Mouse (Mus musculus) heart, postnatal 36 days (tissue): ENCODE measurements at regions not wholly inside any gene's neighbourhood (a gene's known extent, or its start where the extent isn't known, plus 50 kb on each side); places are given as distances from the start of the nearest gene placed in this dataset.
A peak's percentile ranks its signal among the peaks of the same experiment; 100 is the strongest.

Experiments used
- DNase-seq, 2 experiments: peaks; one replicate each; pipeline ENCODE4 v3.0.0; 2021 to 2022
- intact Hi-C: fragments of 180-260 bp; cut with DNase I; formaldehyde crosslinking; loops from one replicate; pipeline ENCODE4 v1.15.1; 2025

DNA sequence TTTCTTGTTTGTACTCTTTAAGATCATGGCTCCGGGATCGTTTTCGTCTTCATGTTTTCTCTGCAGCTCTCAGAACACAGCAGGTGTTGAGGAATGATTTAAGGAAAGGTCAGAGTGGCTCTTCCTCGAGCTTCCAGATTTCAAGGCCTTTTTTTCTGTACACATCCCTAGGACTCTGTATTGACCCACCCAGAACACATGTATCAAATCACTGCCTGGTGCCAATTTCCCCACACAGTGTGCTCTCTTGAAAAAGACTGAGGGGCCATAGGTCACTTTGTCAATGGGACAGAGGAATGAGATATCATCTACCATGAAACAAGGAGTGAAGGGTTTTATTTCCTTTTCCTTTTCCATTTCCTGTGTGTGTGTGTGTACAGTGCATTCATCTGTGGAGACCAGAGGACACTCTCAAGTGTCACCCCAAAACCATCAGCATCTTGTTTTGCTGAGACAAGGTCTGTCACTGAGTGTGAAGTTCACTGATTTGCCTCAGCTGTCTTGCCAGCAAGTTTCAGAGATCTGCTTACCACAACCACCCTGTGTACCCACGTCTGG is 157.4 kb upstream of the Cxcr4 start:
- intact Hi-C loops: no loop called here
- DNase-seq: no peak

DNA sequence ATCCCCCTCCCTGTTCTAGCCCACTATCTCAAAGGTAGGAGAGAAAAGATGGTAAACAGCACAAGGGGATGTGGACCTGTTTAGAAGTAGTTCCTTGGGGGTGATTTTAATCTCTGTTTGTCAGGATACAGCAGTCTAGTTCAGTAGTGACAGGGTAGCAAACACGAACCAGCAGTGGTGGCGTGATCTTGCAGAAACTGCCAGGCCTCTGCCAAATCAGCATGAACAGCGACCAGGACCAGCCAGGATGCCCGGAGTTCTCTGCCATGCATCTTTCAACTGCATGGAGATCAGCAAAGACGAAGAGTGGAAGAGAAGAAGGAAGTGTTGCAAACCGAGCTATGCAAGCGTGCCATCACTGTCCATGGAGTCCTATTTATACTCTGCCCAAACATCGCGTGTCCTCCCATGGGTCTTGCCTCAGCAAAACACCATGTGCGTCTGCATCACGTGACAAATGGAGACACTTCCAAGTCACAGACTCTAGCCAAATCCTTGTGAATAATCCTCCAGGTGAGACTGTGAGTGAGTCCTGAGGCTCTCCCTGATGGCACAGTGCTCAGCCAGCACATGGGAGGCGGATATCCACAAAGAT is 155.2 kb upstream of the Cxcr4 start:
- intact Hi-C loops: no loop called here

DNA sequence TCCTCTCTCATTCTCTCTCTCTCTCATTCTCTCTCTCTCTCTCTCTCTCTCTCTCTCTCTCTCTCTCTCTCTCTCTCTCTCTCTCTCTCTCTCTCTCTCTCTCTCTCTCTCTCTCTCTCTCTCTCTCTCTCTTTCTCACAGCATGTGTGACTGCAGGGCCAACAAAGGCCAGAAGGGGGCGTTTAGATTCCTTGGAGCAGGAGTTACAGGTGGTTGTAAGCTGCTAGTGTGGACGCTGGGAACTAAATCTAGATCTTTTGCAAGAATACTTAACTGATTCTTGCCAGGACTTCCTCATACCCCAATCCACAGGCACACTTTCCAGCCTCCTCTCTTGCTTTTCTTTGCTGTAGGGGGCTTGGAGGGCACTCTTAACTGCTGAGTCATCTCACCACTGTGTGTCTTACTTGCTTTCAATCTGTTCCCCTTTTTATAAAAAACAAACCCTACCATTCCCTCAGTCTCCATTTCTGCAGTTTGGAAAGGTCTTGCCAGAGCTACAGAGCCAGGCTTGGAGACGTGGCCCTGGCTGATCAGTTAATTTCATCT is 154.4 kb upstream of the Cxcr4 start:
- intact Hi-C loops: no loop called here
- DNase-seq: no peak

More for the DNA sequence above, 155.2 kb upstream of the Cxcr4 start:
- no peak for DNase-seq

DNA sequence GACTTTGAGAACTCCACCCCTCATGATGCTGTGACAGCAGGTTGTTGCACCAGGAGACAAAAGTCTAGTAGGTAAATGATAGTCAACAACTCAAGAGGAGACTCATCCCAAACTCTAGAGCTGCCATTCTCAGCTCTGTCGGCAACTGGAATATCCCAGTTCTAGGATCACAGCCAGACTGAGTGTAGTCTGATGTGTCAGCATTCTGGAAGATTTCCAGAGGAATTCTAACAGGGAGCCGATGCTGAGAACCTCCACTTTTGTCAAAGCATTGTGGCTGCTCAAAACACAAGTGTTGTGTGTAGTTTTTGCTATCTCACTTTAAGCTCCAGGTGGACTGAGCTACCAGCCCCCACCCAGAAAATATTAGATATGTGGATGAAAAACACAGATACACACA is 148.5 kb upstream of the Cxcr4 start:
- intact Hi-C loops: no loop called here
- DNase-seq: peak; percentile 6 to 13

DNA sequence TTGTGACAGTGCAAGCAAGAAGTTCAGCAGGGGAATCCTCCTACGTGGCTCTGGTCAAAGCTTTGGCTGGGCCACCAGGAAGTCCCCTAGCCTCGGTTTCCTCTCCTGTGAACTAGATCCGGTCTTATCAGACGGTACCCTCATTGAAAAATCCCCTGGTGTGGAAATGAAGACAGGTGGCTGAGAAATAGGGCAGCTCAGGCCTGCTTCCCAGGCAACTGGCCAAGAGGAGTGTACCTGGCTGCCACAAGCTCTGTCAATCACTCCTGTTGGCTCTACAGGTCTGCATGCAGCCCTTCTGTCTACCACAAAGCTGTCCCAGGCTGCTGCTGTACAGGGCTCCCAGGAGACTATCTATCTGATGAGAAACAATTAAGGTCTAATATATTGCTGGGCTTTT is 146.1 kb upstream of the Cxcr4 start:
- intact Hi-C loops: no loop called here
- DNase-seq: no peak

DNA sequence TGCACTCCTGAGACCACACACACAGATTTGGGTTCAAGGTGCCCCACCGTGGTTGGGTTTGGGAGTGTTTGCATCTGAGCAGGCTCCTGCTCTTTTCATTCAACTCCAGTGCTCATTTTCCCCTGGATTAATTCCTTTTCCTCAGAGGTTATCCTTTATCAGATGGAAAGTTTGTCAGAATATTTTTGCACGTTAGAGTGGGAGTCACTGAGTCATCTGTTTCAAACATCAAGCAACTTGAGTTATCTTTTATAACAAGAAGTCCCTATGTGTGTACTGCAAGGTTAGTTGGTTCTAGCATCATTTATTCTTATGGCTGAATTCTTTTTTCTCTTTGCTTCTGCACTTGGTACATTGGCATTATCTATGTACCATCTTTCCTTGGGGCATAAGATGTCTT is 142.8 kb upstream of the Cxcr4 start:
- DNase-seq: no peak
- intact Hi-C loops: no loop called here

DNA sequence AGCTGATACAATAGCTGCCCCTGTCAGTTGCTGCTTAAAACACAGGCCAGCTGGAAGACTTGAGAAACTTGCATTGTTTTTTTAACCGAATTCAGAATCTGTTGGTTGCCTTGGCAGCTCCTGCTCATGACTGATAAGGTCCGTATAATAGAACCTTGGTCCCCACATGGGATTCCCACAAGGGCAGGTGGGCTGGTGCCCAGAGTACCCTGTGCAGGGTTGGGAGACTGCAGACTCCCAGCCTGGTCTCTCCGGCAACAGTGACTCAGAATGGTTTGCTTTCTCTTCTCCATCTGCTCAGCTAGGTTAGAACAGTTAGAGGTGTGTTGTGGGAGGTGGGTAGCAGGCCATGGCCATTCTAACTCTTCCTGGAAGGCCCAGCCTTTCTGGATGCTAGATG is 139.4 kb upstream of the Cxcr4 start:
- intact Hi-C loops: no loop called here
- DNase-seq: no peak

DNA sequence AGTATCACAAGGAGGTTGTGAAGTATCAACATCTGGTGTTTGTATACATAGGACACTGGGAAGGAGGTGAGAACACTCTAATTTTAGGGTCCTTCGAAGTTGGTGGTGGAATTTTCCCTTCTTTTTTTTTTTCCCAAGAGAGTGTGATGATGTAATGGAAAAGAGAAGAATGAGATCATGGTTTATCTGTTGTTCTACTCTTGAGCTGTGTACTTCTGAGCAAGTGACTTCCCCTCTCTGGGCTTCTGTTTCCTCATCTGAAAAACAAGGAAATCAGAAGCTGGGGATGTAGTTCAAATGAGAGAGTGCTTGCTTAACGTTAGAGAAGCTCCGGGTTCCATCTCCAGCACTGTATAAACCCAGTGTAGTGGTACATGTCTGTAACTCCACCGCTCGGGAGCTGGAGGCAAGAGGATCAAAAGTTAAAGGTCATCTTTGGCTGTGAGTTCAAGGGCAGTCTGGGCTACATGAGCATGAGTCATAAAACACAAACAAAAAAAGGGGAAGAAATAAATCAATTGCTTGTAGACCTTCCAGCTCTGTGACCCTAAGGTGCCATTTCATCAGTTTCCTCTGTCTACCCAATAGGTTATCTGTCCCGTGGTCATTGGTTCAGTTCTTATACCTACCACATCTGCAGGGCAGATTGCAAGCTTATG is 132.5 kb upstream of the Cxcr4 start:
- DNase-seq: no peak
- intact Hi-C loops: no loop called here

DNA sequence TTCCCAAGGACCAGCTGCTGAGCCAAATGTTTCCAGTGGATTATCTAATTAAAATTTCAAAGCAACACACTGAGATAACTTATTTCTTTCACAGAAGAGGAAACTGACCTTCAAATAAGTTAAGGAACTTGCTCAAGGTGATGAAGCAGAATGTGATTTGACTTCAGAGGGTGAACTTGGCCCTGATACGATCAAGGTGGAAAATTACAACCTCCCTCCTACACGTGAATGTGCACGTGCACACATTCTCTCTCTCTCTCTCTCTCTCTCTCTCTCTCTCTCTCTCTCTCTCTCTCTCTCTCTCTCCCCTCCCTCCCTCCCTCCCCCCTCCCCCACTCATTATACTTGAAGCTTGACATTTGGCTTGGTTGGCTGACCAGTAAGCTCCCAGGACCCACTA is 131.8 kb upstream of the Cxcr4 start:
- intact Hi-C loops: no loop called here

DNA sequence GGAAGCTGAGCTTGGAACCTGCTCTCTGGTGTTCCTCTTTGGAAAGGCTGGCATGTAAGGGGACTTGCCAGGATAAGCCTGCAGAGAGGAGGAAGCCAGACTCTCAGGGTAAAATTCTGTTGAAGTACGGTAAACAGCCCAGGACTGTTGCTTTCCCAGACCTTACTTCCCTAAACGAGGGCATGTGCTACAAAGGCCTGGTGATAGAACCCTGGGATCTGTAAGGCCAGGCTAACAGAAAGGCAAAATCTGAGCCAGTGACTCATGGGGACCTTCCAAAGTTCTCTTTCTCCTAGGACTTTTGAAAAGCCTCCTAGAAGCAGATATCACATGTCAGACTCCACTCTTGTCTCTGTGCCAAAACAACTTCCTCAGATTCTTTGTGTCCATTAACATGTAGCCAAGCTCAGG is 130.0 kb upstream of the Cxcr4 start:
- peak; percentile 20 to 22 for DNase-seq
- intact Hi-C loops: no loop called here

More for the DNA sequence above, 131.8 kb upstream of the Cxcr4 start:
- no peak for DNase-seq

DNA sequence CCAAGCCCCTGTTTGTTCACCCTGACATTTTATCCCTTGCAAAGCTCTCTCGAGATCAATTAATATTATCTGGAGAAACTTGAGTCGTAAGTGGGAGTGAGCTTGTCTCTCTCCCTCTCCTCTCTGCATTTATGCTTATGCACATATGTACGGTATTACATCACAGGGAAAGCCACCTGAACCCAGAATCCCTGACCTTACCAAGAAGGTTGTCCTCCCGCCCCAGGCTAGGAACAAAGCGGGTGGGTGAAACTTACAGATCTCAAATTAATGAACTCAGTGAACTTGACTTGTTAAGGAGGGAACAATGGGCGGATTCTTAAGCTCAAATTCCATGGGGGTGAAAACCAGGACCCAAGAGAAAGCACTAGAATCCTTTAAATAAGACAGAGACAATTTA is 122.8 kb upstream of the Cxcr4 start:
- no peak for DNase-seq
- intact Hi-C loops: no loop called here

DNA sequence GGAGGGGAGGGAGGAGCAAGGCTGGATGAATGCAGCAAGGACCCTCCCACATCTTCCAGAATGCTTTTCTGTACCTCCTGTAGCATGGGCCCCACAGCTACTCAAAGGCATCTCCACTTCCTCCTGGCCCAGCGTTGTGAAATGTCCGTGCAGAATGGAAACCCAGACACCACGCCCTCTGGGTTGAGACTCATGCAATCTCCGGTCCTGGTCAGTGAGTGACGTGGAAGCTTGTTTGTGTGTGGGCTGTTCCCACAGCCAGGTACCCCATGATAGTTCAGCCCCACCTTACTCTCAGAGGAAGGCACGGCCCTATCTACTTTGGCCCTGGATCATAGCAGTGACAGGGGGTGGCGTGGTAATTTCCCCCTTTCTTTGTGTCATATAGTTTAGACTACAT is 120.8 kb upstream of the Cxcr4 start:
- peak; percentile 13 to 22 for DNase-seq
- intact Hi-C loops: no loop called here

DNA sequence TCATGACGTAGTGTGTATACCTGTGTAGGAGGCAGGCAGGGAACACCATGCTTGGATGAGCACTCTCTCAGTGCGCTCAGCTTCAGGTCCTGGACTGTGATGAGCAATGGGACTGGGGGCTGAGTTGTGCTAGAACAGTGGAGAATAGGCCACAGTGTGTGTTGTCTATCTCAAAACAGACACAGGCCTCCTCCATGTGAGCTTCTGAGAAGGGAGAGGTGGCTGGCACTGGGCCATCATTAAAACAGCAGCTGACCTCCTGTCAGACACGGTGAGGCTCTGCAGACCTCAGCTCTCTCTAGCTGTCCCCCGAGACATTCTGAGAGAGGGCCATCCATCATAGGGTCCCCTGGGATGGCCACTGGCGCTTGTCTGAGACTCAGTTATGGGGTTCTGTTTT is 119.0 kb upstream of the Cxcr4 start:
- DNase-seq: no peak
- intact Hi-C loops: no loop called here

DNA sequence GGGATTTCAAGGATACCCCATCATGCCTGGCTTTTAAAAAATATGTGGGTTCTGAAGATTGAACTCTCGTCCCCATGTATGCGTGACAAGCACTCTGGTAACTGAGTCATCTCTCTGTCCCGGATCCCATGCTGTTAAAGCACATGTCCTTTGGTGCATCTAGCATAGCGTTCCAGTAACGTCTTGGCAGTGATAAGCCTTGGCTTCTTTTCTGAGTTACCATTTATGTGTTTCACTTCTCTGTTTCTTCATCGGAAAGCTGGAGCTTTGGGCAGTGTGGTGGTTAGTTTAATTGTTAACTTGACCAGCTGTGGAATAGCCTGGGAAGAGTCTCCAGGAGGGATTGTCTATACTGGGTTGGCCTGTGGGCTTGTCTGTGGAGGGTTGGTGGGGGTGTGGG is 115.7 kb upstream of the Cxcr4 start:
- DNase-seq: no peak
- intact Hi-C loops: no loop called here

DNA sequence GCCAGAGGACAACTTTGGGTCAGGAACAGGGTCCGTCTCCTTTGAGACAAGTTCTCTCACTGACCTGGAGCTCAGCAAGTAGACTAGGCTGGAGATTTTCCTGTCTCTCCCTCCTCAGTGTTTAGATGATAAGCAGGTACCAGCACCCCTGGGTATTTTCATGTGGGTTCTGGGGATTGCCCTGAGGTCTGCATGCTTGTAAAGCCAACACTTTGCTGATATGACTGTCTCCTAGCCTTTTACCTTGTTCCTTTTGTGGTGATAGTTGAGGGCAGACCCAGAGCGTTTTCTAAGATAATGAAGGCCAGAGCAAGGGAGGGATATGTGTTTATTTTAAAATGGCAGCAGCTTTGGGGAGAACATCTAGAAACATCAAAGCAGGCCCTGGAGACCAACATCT is 114.1 kb upstream of the Cxcr4 start:
- intact Hi-C loops: no loop called here
- no peak for DNase-seq

DNA sequence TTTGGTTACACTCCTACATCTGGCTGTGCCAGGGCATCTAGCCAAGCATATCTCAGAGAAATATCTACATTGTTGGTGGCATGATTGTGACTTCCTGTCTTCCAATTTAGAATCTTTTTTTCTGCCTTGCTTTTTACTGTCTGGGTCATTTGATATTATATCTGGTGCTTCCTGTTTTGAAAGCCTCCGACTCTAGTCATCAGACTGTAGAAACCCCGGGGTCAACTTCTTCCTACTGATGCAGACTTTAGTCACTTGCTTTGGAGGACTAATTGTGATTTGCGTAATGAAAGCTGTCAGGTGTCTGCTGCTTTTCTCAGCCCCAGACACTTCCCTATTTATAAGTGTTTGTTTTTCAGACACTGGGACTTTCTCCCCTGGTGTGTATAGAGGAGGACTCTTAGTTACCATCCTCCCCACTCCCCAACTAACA is 113.0 kb upstream of the Cxcr4 start:
- intact Hi-C loops: no loop called here
- DNase-seq: no peak

DNA sequence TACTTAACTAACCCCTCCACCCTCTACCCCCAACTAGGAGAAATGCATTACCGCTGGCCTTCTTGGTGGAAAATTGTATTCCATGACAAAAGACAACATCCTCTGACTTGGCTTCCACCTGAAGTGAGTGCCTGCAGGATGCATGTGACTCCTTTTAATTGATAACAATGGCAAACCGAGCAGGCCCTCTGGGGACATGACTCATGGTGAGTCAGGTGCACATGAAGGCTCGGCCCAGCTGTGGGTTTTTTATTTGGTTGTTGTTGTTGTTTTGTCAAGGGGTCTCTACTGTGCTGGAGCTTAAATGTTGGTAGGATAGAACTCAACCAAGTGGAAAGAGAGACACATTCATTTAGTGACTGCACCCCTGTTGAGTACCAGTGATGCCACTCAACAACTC is 109.2 kb upstream of the Cxcr4 start:
- intact Hi-C loops: no loop called here
- no peak for DNase-seq

DNA sequence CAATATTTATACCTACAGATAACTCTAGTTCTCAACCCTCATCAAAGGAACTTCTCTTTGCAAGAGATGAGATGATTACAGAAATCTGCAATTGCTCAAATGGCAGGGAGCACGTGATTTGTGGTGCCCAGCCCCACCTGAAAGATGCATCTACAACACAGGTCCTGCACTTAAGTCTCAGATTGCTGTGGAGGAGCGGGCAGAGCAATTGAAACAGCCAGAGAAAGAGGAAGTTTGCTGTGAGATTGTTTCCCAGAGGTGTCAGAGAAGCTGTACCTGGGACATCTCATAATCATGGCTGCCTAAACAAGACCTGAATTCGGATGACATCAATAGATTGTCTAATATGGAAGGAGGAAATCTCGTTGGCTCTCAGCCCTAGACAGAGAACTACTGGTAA is 105.9 kb upstream of the Cxcr4 start:
- intact Hi-C loops: no loop called here
- DNase-seq: no peak

DNA sequence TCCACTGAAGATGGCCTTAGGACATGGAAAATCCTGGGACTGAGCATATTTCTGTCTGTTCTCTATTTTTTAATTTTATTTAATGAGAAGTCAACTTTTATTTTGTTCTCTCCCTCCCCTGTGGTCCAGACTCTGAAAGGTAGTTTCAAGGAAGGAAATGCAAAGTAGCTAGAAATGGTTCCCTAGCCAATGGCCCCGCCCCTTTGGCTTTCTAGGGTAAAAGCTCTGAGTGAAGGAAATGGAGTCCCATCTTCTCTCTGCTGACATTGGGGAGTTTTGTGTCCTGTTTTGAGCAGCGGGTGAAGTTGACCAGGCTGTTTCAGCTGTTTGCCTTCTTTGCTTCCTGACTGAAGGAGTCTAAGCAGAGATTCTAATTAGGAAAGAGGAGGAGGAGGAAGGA is 103.8 kb upstream of the Cxcr4 start:
- intact Hi-C loops: no loop called here
- DNase-seq: no peak

DNA sequence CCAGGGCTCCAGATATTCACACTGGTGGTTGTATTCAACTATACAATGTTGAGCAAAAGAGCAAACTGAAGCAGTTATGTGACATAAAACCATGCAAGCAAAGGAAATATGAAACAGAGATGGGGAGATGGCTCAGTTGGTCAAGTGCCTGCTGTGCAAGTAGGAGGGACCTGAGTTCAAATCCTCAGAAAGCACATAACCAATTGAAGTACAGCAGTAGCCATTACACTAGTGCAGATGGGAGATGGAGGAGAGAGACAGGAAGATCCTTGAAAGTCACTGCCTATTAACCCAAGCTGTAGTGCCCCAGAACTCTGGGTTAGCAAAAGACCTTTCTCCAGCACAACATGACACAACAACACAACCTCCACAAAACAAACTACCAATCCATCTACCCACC is 100.7 kb upstream of the Cxcr4 start:
- intact Hi-C loops: no loop called here
- no peak for DNase-seq

DNA sequence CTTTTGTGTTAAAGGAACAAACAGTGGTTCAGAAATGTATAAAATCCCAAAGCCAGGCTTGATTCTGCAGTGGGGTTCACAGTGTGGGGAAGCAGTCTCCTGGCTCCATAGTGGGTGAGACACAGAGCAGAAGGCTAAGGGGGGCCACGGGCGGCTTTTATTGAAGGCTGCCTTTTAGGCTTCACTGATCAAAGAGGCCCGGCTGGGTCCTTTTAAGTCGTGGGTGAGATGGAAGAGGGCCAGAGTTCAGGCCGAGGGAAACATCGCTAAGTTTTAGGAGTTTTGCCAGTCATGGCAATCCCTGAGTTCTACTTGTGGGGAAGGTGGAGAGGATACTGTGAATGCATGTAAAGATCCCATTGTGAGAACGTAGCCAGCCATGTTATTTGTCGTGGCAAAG is 100.2 kb upstream of the Cxcr4 start:
- DNase-seq: no peak
- intact Hi-C loops: no loop called here

DNA sequence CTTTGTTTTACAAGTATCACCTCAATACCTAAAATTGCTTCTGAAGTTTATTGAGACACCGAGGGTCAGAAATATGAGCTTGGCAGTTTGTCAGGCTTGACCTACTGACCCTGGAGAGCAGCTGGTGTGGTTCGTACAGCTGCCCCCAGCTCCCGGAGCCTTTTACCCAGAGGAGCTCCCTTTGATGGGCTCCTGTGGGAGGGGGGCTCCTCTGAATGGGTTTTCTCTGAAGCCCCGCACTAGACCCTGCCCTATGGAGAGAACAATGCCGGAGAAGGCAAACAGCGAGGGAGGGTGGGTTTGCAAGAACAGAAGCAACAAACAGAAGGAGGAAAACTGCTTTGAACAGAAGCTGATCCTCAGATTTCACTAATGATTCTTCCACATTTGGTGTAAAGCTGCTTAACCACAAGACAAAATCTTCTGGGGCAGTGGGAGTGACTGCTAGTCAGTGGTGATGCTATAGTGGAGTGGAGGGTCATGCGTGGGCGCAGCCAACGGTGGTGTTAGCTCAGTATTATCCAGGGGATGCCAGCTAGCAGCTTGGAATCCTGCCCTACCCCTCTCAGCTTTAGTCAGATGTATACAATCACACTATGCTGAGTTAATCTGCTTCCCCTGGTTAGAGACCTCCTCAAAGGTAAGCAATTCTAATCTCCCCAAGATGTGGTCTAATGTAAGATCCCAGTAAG is 95.3 kb upstream of the Cxcr4 start:
- DNase-seq: no peak
- intact Hi-C loops: no loop called here
